Mouse (Mus musculus): ENCODE measurements around the gene Klf2. TPM values are rescaled to one million over a fixed set of nuclear protein-coding genes. Genes with fewer than 3 reads are reported as not detected.

Gene Klf2
- polyA plus RNA-seq, 1 experiment from 2014 or later, result 8.4 TPM

DNA sequence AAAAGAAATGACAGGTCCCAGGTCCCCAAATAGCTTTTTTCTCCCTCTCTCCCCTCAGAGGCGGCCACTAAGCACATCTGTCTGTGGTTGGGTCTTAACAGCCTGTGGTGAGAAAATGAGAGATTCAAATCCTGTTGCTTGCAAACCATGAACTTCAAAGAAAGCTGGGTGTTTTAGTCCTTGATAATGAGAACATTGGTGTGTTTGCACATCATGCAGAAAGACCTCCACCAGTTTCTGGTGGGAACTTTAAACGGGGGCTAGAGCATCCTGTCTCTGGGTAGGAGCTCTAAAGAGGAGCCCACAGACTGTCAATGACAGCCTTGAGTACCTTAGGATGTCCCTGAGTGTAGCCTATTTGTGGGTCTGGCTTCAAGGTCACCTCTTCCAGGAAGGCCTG is 27.7 kb upstream of the Klf2 start:
- Histone ChIP-seq H3K27me3 (replicated peaks) (no peaks in the 10 kb centered on the region), H3K36me3 (no peaks in the 10 kb centered on the region), H3K27ac (no peak overlapping the region), H3K9ac (no peak overlapping the region), H3K4me2 (no peak overlapping the region), H3K9me3 (no peaks in the 10 kb centered on the region), H3K4me1 (peaks cover 6% of the 10 kb centered on the region), H3K4me3 (replicated peaks) (no peak overlapping the region)
- ATAC-seq (ENCODE audit: insufficient read depth, low FRiP score, low read depth), result no peak
- 73% methylated on average over 2 of the region's 2 CpGs for WGBS

GRCm38 (mm10) chr8:72293309-72293708 is 25.5 kb upstream of the Klf2 start:
- Histone ChIP-seq H3K4me1 (peaks cover 6% of the 10 kb centered on the region), H3K36me3 (no peaks in the 10 kb centered on the region), H3K4me2 (no peak overlapping the region), H3K9ac (no peak overlapping the region), H3K9me3 (no peaks in the 10 kb centered on the region), H3K27me3 (replicated peaks) (no peaks in the 10 kb centered on the region), H3K27ac (no peak overlapping the region), H3K4me3 (replicated peaks) (no peak overlapping the region)
- ATAC-seq (ENCODE audit: insufficient read depth, low FRiP score, low read depth), result no peak

- Histone ChIP-seq H3K9ac (no peak overlapping the region), H3K4me2 (no peak overlapping the region), H3K27me3 (replicated peaks) (no peaks in the 10 kb centered on the region), H3K36me3 (no peaks in the 10 kb centered on the region), H3K4me1 (peaks cover 6% of the 10 kb centered on the region), H3K4me3 (replicated peaks) (no peak overlapping the region), H3K9me3 (no peaks in the 10 kb centered on the region), H3K27ac (peak overlapping the region; percentile 79)
- no peak for ATAC-seq (ENCODE audit: insufficient read depth, low FRiP score, low read depth)
- WGBS, result 58% methylated on average over 3 of the region's 3 CpGs
Observed at GRCm38 (mm10) chr8:72295125-72295524, 23.7 kb upstream of the Klf2 start.

DNA sequence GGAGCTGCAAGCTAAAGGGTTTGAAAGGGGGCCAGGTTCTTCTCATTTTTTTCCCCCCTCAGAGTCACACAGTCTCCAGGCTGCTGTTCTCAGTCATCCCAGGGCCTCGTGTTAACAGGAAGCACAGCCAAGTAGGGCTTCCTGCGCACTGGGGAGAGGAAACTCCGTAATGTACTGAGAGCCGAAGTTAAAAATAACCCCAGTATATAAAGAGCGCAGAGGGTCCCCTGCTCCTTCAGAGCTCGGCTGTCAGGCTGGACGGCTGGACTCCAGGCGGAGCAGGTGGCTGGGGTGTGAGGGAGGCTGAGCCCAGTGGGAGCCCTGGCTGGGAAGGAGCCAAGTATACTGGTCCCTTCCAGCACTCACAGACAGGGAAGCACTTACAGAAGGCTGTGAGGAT is 23.2 kb upstream of the Klf2 start:
- ATAC-seq (ENCODE audit: insufficient read depth, low FRiP score, low read depth), result peak; percentile 90
- Histone ChIP-seq H3K4me3 (replicated peaks) (no peak overlapping the region), H3K9ac (no peak overlapping the region), H3K27ac (peak overlapping the region; percentile 79), H3K9me3 (no peaks in the 10 kb centered on the region), H3K4me1 (peaks cover 6% of the 10 kb centered on the region), H3K36me3 (no peaks in the 10 kb centered on the region), H3K4me2 (no peak overlapping the region), H3K27me3 (replicated peaks) (no peaks in the 10 kb centered on the region)
- WGBS, result 17% methylated on average over 8 of the region's 8 CpGs

GRCm38 (mm10) chr8:72296561-72296960 is 22.3 kb upstream of the Klf2 start:
- peaks cover 6% of the 10 kb centered on the region for H3K4me1 ChIP-seq
- no peaks in the 10 kb centered on the region for H3K27me3 ChIP-seq (replicated peaks)
- no peak overlapping the region for H3K9ac ChIP-seq
- ATAC-seq (ENCODE audit: insufficient read depth, low FRiP score, low read depth), result no peak
- no peaks in the 10 kb centered on the region for H3K36me3 ChIP-seq
- no peak overlapping the region for H3K4me2 ChIP-seq
- H3K4me3 ChIP-seq (replicated peaks), result no peak overlapping the region
- H3K27ac ChIP-seq, result no peak overlapping the region
- 86% methylated on average over 8 of the region's 8 CpGs for WGBS
- H3K9me3 ChIP-seq, result no peaks in the 10 kb centered on the region

DNA sequence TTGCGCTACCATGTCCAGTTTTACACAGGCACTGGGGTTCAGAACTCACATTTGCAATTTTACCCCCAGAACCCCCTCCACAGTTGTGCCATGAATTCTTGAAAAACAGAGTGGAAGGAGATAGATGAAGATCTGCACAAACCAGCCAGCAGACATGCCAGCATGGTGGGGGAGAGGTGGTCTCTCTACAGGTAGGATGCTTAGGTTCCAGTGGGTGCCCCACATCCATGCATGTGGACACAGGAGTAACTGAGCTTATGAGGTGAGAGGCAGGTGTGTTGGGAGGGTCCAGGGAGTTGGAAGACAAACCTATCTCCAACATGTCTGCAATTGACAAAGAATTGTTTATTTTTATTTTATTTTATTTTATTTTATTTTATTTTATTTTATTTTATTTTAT is 19.9 kb upstream of the Klf2 start:
- no peak for ATAC-seq (ENCODE audit: insufficient read depth, low FRiP score, low read depth)
- H3K9ac ChIP-seq, result no peak overlapping the region
- 90% methylated on average over 1 of the region's 1 CpGs for WGBS
- peaks cover 10% of the 10 kb centered on the region for H3K4me1 ChIP-seq
- H3K9me3 ChIP-seq, result no peaks in the 10 kb centered on the region
- no peak overlapping the region for H3K27ac ChIP-seq
- H3K4me3 ChIP-seq (replicated peaks), result no peak overlapping the region
- H3K36me3 ChIP-seq, result no peaks in the 10 kb centered on the region
- H3K4me2 ChIP-seq, result no peak overlapping the region
- no peaks in the 10 kb centered on the region for H3K27me3 ChIP-seq (replicated peaks)

DNA sequence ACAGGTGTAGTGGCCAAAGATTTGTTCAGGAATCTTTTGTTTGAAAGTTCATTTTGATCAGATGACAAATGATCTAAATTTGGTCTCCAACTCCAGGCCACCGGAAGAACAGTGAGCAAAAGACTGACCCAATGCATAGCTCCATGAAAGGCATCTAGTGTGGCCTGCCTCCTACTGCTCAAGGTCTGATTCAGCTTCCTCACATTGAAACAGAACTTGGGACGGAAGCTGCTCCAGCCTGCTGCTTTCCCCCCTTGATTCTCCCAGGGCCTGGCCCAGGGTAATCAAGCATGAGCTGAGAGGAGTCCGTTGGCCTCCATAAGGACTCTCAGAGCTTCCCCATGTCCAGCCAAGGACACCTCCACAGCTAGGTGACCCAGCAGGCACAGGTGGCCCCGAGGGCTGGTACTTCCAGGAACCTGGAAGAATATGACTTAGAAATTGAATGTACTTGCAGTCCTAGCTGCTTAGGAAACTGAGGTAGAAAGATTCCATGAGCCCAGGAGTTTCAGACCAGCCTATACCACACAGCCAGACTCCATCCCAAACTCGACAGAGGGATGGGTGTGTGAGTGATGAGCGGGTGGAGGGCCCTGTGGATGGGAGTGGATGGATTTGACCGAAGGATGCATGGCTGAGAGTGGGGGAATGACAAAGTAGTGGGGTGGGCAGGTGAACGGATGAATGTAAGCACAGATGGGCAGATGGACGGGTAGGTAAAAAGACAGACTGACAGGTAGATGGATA is 18.0 kb upstream of the Klf2 start:
- Histone ChIP-seq H3K4me3 (replicated peaks) (no peak overlapping the region), H3K9me3 (no peaks in the 10 kb centered on the region), H3K27me3 (replicated peaks) (no peaks in the 10 kb centered on the region), H3K36me3 (no peaks in the 10 kb centered on the region), H3K9ac (no peak overlapping the region), H3K4me2 (no peak overlapping the region), H3K4me1 (0 out of 2 replicates have a peak, but pooled peaks cover 4% of the 10 kb centered on the region), H3K27ac (no peak overlapping the region)
- WGBS, result 77% methylated on average over 9 of the region's 9 CpGs
- no peak for ATAC-seq (ENCODE audit: insufficient read depth, low FRiP score, low read depth)

DNA sequence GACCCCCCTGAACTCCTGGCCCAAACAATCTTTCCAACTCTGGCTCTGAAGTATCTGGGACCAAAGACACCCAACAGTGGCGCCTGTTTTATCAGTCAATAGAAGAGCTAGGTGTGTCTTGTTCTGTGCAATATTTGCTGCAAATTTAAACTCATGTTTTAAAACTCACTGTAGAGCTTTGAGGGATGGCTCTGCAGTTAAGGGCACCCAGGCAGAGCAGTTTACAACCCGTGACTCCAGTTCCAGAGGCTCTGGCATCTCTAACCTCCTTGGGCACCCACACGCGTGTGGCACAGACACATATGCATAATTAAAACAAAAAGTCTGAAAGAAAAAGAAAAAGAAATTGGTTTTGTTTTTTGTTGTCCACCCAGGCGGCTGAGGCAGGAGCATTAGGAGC is 17.3 kb upstream of the Klf2 start:
- no peak overlapping the region for H3K27ac ChIP-seq
- no peak overlapping the region for H3K4me3 ChIP-seq (replicated peaks)
- no peaks in the 10 kb centered on the region for H3K9me3 ChIP-seq
- H3K4me2 ChIP-seq, result no peak overlapping the region
- H3K27me3 ChIP-seq (replicated peaks), result no peaks in the 10 kb centered on the region
- no peak overlapping the region for H3K9ac ChIP-seq
- WGBS, result 75% methylated on average over 5 of the region's 5 CpGs
- H3K4me1 ChIP-seq, result 0 out of 2 replicates have a peak, but pooled peaks cover 4% of the 10 kb centered on the region
- ATAC-seq (ENCODE audit: insufficient read depth, low FRiP score, low read depth), result no peak
- H3K36me3 ChIP-seq, result no peaks in the 10 kb centered on the region

DNA sequence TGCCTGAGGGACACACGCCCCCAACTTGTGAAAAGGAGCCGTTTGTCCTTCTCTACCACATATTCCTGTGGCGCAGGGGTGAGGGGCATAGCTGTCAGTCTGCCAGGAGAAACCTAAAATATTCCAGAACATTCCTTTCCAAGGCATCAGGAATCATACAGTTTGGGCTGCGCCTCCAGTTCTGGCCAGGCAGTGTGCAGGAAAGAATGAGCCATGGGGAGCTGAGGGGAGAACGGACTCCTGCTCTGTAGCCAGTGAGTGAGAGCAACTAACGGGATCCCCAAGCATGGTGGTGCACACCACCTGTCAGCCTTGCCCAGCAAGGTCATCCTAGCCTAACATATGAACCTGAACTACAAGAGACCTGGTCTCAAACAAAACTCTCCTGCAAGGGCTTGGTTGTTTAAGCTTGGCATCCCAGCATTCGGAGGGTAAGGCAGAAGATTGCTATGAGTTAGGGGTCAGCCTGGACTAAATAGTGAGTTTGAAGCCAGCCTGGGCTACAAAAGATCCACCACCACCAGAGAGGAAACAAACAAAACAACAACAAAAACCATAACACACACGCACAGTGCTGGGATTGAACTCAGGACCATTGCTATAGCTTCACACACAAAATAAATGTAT is 15.7 kb upstream of the Klf2 start:
- H3K4me3 ChIP-seq (replicated peaks), result no peak overlapping the region

GRCm38 (mm10) chr8:72303633-72304032 is 15.2 kb upstream of the Klf2 start:
- Histone ChIP-seq H3K27me3 (replicated peaks) (no peaks in the 10 kb centered on the region), H3K9me3 (no peaks in the 10 kb centered on the region), H3K27ac (no peak overlapping the region), H3K9ac (no peak overlapping the region), H3K4me1 (0 out of 2 replicates have a peak, but pooled peaks cover 4% of the 10 kb centered on the region), H3K4me2 (0 out of 2 replicates have a peak overlapping the region, but pooled peaks have one; percentile 3), H3K36me3 (no peaks in the 10 kb centered on the region), H3K4me3 (replicated peaks) (no peak overlapping the region)
- WGBS, result 41% methylated on average over 8 of the region's 8 CpGs
- ATAC-seq (ENCODE audit: insufficient read depth, low FRiP score, low read depth), result no peak

More for the DNA sequence above, 15.7 kb upstream of the Klf2 start:
- 62% methylated on average over 8 of the region's 8 CpGs for WGBS
- ATAC-seq (ENCODE audit: insufficient read depth, low FRiP score, low read depth), result no peak
- Histone ChIP-seq H3K27ac (0 out of 2 replicates have a peak overlapping the region, but pooled peaks have one; percentile 16), H3K4me1 (0 out of 2 replicates have a peak, but pooled peaks cover 4% of the 10 kb centered on the region), H3K4me2 (no peak overlapping the region), H3K9me3 (no peaks in the 10 kb centered on the region), H3K9ac (no peak overlapping the region), H3K27me3 (replicated peaks) (no peaks in the 10 kb centered on the region), H3K36me3 (no peaks in the 10 kb centered on the region)

GRCm38 (mm10) chr8:72305210-72305905 is 13.5 kb upstream of the Klf2 start, which contains the start of gene Gm10282:
Gene Gm10282, minus strand, starts transcription at chr8:72305260.
- 73% methylated on average over 16 of the region's 16 CpGs for WGBS

DNA sequence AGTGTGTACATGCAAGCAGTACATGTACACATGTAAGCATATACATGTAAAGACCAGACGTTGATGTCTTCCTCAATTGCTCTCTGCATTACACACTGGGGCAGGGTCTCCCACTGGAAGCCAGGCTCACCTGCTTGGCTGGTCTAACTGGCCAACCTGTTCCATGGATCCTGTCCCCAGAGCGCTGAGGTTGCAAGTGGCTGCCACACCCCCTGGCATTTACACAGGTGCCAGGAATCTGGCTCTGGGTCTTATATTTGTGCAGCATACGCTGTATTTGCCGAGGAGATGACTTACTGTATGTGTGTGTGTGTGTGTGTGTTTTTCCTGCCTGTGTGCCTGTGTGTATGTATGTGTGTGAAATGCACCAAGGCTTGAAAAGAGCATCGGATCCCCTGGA is 11.9 kb upstream of the Klf2 start:
- peaks cover 9% of the 10 kb centered on the region; the same call in 1 of the 2 replicates for H3K4me1 ChIP-seq
- no peak overlapping the region for H3K4me2 ChIP-seq
- H3K9me3 ChIP-seq, result no peaks in the 10 kb centered on the region
- WGBS, result 70% methylated on average over 5 of the region's 5 CpGs
- H3K27ac ChIP-seq, result no peak overlapping the region
- H3K27me3 ChIP-seq (replicated peaks), result no peaks in the 10 kb centered on the region
- no peaks in the 10 kb centered on the region for H3K36me3 ChIP-seq
- H3K4me3 ChIP-seq (replicated peaks), result no peak overlapping the region
- no peak overlapping the region for H3K9ac ChIP-seq
- ATAC-seq (ENCODE audit: insufficient read depth, low FRiP score, low read depth), result peak; percentile 34; the same call in 1 of the 2 replicates

More at GRCm38 (mm10) chr8:72305210-72305905, 13.5 kb upstream of the Klf2 start, which contains the start of gene Gm10282:
- H3K36me3 ChIP-seq, result no peaks in the 10 kb centered on the region
- 0 out of 2 replicates have a peak, but pooled peaks cover 4% of the 10 kb centered on the region for H3K4me1 ChIP-seq
- ATAC-seq (ENCODE audit: insufficient read depth, low FRiP score, low read depth), result no peak
- no peak within 1 kb of the TSS for H3K27ac ChIP-seq
- no peaks in the 10 kb centered on the region for H3K9me3 ChIP-seq
- H3K27me3 ChIP-seq (replicated peaks), result no peaks in the 10 kb centered on the region
- H3K9ac ChIP-seq, result no peak within 1 kb of the TSS
- H3K4me2 ChIP-seq, result no peak within 1 kb of the TSS
- H3K4me3 ChIP-seq (replicated peaks), result no peak within 1 kb of the TSS

Measured in stomach, embryonic 15.5 days (tissue).